Mouse (Mus musculus): ENCODE measurements around the gene Cd160. TPM values are rescaled to one million over a fixed set of nuclear protein-coding genes. Genes with fewer than 3 reads are reported as not detected.

Gene Cd160
- polyA plus RNA-seq, 2 experiments from 2014 or later: 26.1 to 55.0 TPM

DNA sequence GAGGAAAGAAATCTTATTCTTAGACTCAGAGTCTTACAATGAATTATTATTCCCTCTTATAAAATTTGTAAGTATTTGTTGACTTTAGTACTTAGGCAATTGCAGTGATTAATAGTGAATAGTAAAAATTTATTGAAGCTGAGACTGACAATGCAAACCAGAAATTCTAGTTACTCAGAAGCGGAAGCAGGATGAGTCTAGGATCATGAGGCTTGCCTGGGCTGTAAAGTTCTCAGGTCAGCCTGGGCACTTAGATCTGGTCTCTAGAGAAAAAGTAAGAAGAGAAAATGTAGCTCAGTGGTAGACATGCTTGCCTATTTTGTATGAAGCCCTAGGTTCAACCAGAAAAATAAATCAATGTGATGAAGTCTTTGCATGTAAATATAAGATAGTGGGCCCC is 73.2 kb downstream of the Cd160 start:
- ATAC-seq: no peak

Other genes with a start within 250 kb of the Cd160 start
- gene Polr3gl, start 235.2 kb downstream of the Cd160 start, polyA plus RNA-seq (2017; shearing (Covaris generic)): 10 to 100 TPM; 25.1 to 35.6 TPM
- gene Ankrd34a, start 232.7 kb downstream of the Cd160 start, polyA plus RNA-seq (2017; shearing (Covaris generic)): not detected
- gene Lix1l, start 228.2 kb downstream of the Cd160 start, polyA plus RNA-seq (2017; shearing (Covaris generic)): under 1 TPM; 0.09 to 0.14 TPM
- gene Rbm8a, start 199.4 kb downstream of the Cd160 start, polyA plus RNA-seq (2017; shearing (Covaris generic)): 100 to 1,000 TPM in 1 of 2 experiments, 10 to 100 TPM in 1; 98.9 to 135 TPM
- 10 to 100 TPM; 43.5 to 45.8 TPM for gene Pex11b, start 194.0 kb downstream of the Cd160 start, polyA plus RNA-seq (2017; shearing (Covaris generic))
- gene Gm42957, start 193.9 kb downstream of the Cd160 start, polyA plus RNA-seq (2017; shearing (Covaris generic)): under 1 TPM in 1 of 2 experiments, not detected in 1; 0.09 TPM
- gene Itga10, start 183.8 kb downstream of the Cd160 start, polyA plus RNA-seq (2017; shearing (Covaris generic)): under 1 TPM in 1 of 2 experiments, not detected in 1; 0.12 TPM
- gene Ankrd35, start 159.2 kb downstream of the Cd160 start, polyA plus RNA-seq (2017; shearing (Covaris generic)): under 1 TPM in 1 of 2 experiments, not detected in 1; 0.13 TPM
- 10 to 100 TPM; 30.8 to 41.5 TPM for gene Pias3, start 133.0 kb downstream of the Cd160 start, polyA plus RNA-seq (2017; shearing (Covaris generic))
- gene Nudt17, start 120.8 kb downstream of the Cd160 start, polyA plus RNA-seq (2017; shearing (Covaris generic)): 1 to 10 TPM; 1.1 to 1.4 TPM
- 10 to 100 TPM; 67.6 to 69.6 TPM for gene Polr3c, start 101.7 kb downstream of the Cd160 start, polyA plus RNA-seq (2017; shearing (Covaris generic))
- gene Rnf115, start 101.7 kb downstream of the Cd160 start, polyA plus RNA-seq (2017; shearing (Covaris generic)): 10 to 100 TPM; 62.2 to 68.7 TPM
- under 1 TPM in 1 of 2 experiments, not detected in 1; 0.89 TPM for gene Pdzk1, start 67 bp downstream of the Cd160 start, polyA plus RNA-seq (2017; shearing (Covaris generic))
- under 1 TPM; 0.12 to 0.13 TPM for gene Gja5, start 75.3 kb upstream of the Cd160 start, polyA plus RNA-seq (2017; shearing (Covaris generic))
- 10 to 100 TPM; 23.7 to 26.9 TPM for gene Gpr89, start 76.0 kb upstream of the Cd160 start, polyA plus RNA-seq (2017; shearing (Covaris generic))
- gene Gja8, start 96.7 kb upstream of the Cd160 start, polyA plus RNA-seq (2017; shearing (Covaris generic)): under 1 TPM in 1 of 2 experiments, not detected in 1; 0.08 TPM

Measured in activated CD4-positive, CD25-positive, alpha-beta regulatory T cell, adult 4 months (primary cell).